Mouse (Mus musculus) forebrain, embryonic 10.5 days (tissue): ENCODE results near the gene Scaf8. TPM values are rescaled to one million over a fixed set of nuclear protein-coding genes. Genes with fewer than 3 reads are reported as not detected.

ENCODE experiments used
- DNase-seq: peaks from one replicate; pipeline ENCODE4 v3.0.0-alpha.2; 2017; ENCODE audit warnings: low spot score; ENCODE audit errors: extremely low spot score
- H3K27ac ChIP-seq: fragments of 300-500 bp; sonication (generic); 2 replicates; pipeline ENCODE4 v1.5.1; 2016; ENCODE audit warnings: mild to moderate bottlenecking
- H3K27me3 ChIP-seq: fragments of 300-500 bp; sonication (generic); 2 replicates; pipeline ENCODE4 v1.6.1; 2016; ENCODE audit warnings: mild to moderate bottlenecking; ENCODE audit not compliant: poor library complexity, severe bottlenecking
- H3K36me3 ChIP-seq: fragments of 300-500 bp; sonication (generic); replicated peaks from 2 replicates; pipeline ENCODE4 v1.6.1; 2016; ENCODE audit warnings: mild to moderate bottlenecking, moderate library complexity
- H3K4me1 ChIP-seq: fragments of 300-500 bp; sonication (generic); 2 replicates; pipeline ENCODE4 v1.6.1; 2016
- H3K4me3 ChIP-seq: fragments of 300-500 bp; sonication (generic); 2 replicates; pipeline ENCODE4 v1.5.1; 2016; ENCODE audit warnings: mild to moderate bottlenecking, moderate library complexity
- H3K9me3 ChIP-seq: fragments of 300-500 bp; sonication (generic); 2 replicates; pipeline ENCODE4 v1.6.1; 2016; ENCODE audit warnings: mild to moderate bottlenecking, moderate library complexity
- WGBS: fragments of 180-500 bp; shearing (Covaris S2); methylation state at CpG from one replicate; pipeline ENCODE4 v1.1.7; 2016; 5-methylcytosine and 5-hydroxymethylcytosine counted together
- polyA plus RNA-seq: library from polyadenylated mRNA; unstranded; fragments of >200 nt; fragmentation: Nextera tagmentation; extraction: Ambion mirVana; gene quantifications from 2 replicates; pipeline ENCODE4 v1.2.1, GENCODE M21; 2016

Scaf8 gene
- polyA plus RNA-seq, 1 experiment from 2014 or later, result 21.1 TPM

GRCm38 (mm10) chr17:3220201-3220600, 105.4 kb downstream of the Scaf8 start:
- Histone ChIP-seq H3K36me3 (peaks cover 34% of the 10 kb centered on the region), H3K4me3 (no peak overlapping the region), H3K27me3 (no peaks in the 10 kb centered on the region), H3K4me1 (no peaks in the 10 kb centered on the region), H3K27ac (no peak overlapping the region), H3K9me3 (no peaks in the 10 kb centered on the region)
- no peak for DNase-seq
- WGBS, result 87% methylated on average over 11 of the region's 11 CpGs

- H3K4me3 ChIP-seq, result no peak overlapping the region
- WGBS, result 75% methylated on average over 2 of the region's 2 CpGs
- H3K27me3 ChIP-seq, result no peaks in the 10 kb centered on the region
- H3K9me3 ChIP-seq, result no peaks in the 10 kb centered on the region
- H3K36me3 ChIP-seq, result 0 out of 2 replicates have a peak, but pooled peaks cover 9% of the 10 kb centered on the region
- no peak overlapping the region for H3K27ac ChIP-seq
- no peak for DNase-seq
- no peaks in the 10 kb centered on the region for H3K4me1 ChIP-seq
These were observed 108.3 kb downstream of the Scaf8 start for GRCm38 (mm10) chr17:3223071-3223470.

- H3K9me3 ChIP-seq, result no peaks in the 10 kb centered on the region
- no peaks in the 10 kb centered on the region for H3K27me3 ChIP-seq
- no peak overlapping the region for H3K27ac ChIP-seq
- 0 out of 2 replicates have a peak, but pooled peaks cover 6% of the 10 kb centered on the region for H3K36me3 ChIP-seq
- WGBS, result 87% methylated on average over 3 of the region's 3 CpGs
- DNase-seq, result no peak
- no peaks in the 10 kb centered on the region for H3K4me1 ChIP-seq
- no peak overlapping the region for H3K4me3 ChIP-seq
These were observed 108.9 kb downstream of the Scaf8 start for GRCm38 (mm10) chr17:3223721-3224120.

- H3K4me3 ChIP-seq, result no peak overlapping the region
- H3K27ac ChIP-seq, result no peak overlapping the region
- peak; percentile 70 for DNase-seq
- no peaks in the 10 kb centered on the region for H3K4me1 ChIP-seq
- no peaks in the 10 kb centered on the region for H3K27me3 ChIP-seq
- 0 out of 2 replicates have a peak, but pooled peaks cover 4% of the 10 kb centered on the region for H3K36me3 ChIP-seq
- WGBS, result 69% methylated on average over 4 of the region's 4 CpGs
- no peaks in the 10 kb centered on the region for H3K9me3 ChIP-seq
These were observed 109.8 kb downstream of the Scaf8 start for GRCm38 (mm10) chr17:3224383-3225106.

GRCm38 (mm10) chr17:3230231-3231000, 115.6 kb downstream of the Scaf8 start:
- DNase-seq, result peak; percentile 33
- Histone ChIP-seq H3K36me3 (peaks cover 25% of the 10 kb centered on the region), H3K4me3 (no peak overlapping the region), H3K27me3 (no peaks in the 10 kb centered on the region), H3K4me1 (no peaks in the 10 kb centered on the region), H3K27ac (no peak overlapping the region), H3K9me3 (no peaks in the 10 kb centered on the region)
- 88% methylated on average over 17 of the region's 17 CpGs for WGBS

GRCm38 (mm10) chr17:3232626-3233025, 117.9 kb downstream of the Scaf8 start:
- no peaks in the 10 kb centered on the region for H3K4me1 ChIP-seq

GRCm38 (mm10) chr17:3243672-3244071, 128.9 kb downstream of the Scaf8 start:
- no peaks in the 10 kb centered on the region for H3K9me3 ChIP-seq
- no peak overlapping the region for H3K27ac ChIP-seq
- peaks cover 13% of the 10 kb centered on the region for H3K4me1 ChIP-seq
- H3K36me3 ChIP-seq, result peaks cover 21% of the 10 kb centered on the region
- 93% methylated on average over 3 of the region's 3 CpGs for WGBS
- no peaks in the 10 kb centered on the region for H3K27me3 ChIP-seq
- no peak for DNase-seq
- H3K4me3 ChIP-seq, result no peak overlapping the region

More at GRCm38 (mm10) chr17:3232626-3233025, 117.9 kb downstream of the Scaf8 start:
- Histone ChIP-seq H3K27me3 (no peaks in the 10 kb centered on the region), H3K27ac (no peak overlapping the region), H3K36me3 (peaks cover 39% of the 10 kb centered on the region), H3K9me3 (no peaks in the 10 kb centered on the region), H3K4me3 (no peak overlapping the region)
- DNase-seq, result no peak
- WGBS, result 94% methylated on average over 5 of the region's 5 CpGs

- H3K4me3 ChIP-seq, result no peak overlapping the region
- 94% methylated on average over 8 of the region's 8 CpGs for WGBS
- DNase-seq, result no peak
- H3K9me3 ChIP-seq, result no peaks in the 10 kb centered on the region
- H3K4me1 ChIP-seq, result peaks cover 13% of the 10 kb centered on the region
- no peak overlapping the region for H3K27ac ChIP-seq
- no peaks in the 10 kb centered on the region for H3K27me3 ChIP-seq
- H3K36me3 ChIP-seq, result peaks cover 15% of the 10 kb centered on the region
These were observed 130.3 kb downstream of the Scaf8 start for GRCm38 (mm10) chr17:3244881-3245739.

- Histone ChIP-seq H3K27ac (no peak overlapping the region), H3K4me1 (peaks cover 13% of the 10 kb centered on the region), H3K27me3 (no peaks in the 10 kb centered on the region), H3K9me3 (no peaks in the 10 kb centered on the region), H3K4me3 (no peak overlapping the region), H3K36me3 (peaks cover 9% of the 10 kb centered on the region; the same call in 1 of the 2 replicates)
- 81% methylated on average over 7 of the region's 7 CpGs for WGBS
- no peak for DNase-seq
These were observed 132.0 kb downstream of the Scaf8 start for GRCm38 (mm10) chr17:3246665-3247370.

Other genes with a start within 250 kb of the Scaf8 start
- gene Tiam2, start 211.6 kb downstream of the Scaf8 start, polyA plus RNA-seq, result 4.4 and 5.3 TPM in 2 replicates